Mouse (Mus musculus): Measurements from ENCODE around the gene Atg4c.

- TF ChIP-seq CTCF (IDR thresholded peaks at IDR 0.05; ENCODE audit: low read depth): peak; percentile 31
- TF ChIP-seq EP300 (IDR thresholded peaks at IDR 0.05; ENCODE audit: low read depth): no peak
Measured at GRCm38 (mm10) chr4:99238305-99238704, 44.6 kb downstream of the Atg4c start.

Measured in liver, postnatal 0 days (tissue).